Mouse (Mus musculus) small intestine, adult 2 months (tissue): ENCODE results near the gene Pcsk1n.

Experiments used
- CTCF ChIP-seq: fragments of 200-500 bp; IDR thresholded peaks from 2 replicates; pipeline ENCODE4 v1.5.1; 2012; ENCODE audit warnings: low read depth, mild to moderate bottlenecking, control low read depth, inconsistent platforms, low read length, moderate library complexity, mixed read lengths; ENCODE audit not compliant: insufficient replicate concordance, insufficient read length; ENCODE audit errors: extremely low read depth
- POLR2A ChIP-seq: fragments of 200-500 bp; IDR thresholded peaks from 2 replicates; pipeline ENCODE4 v1.6.1; 2012; ENCODE audit warnings: low read depth, mild to moderate bottlenecking, control low read depth, inconsistent platforms, low read length, moderate library complexity

DNA sequence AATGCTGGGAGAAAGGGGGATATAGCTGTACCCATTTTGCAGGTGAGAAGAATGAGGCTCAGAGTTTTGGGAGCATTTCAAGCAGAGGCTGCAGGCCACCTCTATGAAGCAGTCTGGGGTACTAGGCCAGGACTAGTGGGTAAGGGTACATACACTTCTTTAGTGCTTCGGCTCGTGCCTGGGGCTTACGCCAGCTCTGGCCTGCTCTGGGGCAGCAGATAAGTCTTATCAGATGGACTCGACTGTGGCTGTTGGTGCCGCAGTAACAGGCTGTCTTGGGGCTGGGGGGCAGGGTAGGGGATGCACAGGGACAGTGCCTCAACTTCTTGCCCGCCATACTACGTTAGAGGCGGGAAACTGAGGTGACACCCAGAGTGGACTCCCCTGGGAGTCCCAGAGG lies 48.6 kb downstream of the Pcsk1n start:
- no peak for TF ChIP-seq CTCF
- TF ChIP-seq POLR2A = no peak
